Mouse (Mus musculus) layer of hippocampus, postnatal 10 days (tissue): ENCODE measurements around the gene Mylk. TPM values are rescaled to one million over a fixed set of nuclear protein-coding genes. Genes with fewer than 3 reads are reported as not detected.

Experiments used
- DNase-seq, 2 experiments: peaks; one replicate each; pipeline ENCODE4 v3.0.0; 2021; ENCODE audit warnings: low spot score in 2 of 2
- total RNA-seq, 2 experiments: library from RNA; stranded (reverse); gene quantifications; 2 replicates each; pipeline ENCODE4 v1.2.3; 2021

Gene Mylk
- total RNA-seq, 2 experiments from 2014 or later: 9.1 to 10.1 TPM

DNA sequence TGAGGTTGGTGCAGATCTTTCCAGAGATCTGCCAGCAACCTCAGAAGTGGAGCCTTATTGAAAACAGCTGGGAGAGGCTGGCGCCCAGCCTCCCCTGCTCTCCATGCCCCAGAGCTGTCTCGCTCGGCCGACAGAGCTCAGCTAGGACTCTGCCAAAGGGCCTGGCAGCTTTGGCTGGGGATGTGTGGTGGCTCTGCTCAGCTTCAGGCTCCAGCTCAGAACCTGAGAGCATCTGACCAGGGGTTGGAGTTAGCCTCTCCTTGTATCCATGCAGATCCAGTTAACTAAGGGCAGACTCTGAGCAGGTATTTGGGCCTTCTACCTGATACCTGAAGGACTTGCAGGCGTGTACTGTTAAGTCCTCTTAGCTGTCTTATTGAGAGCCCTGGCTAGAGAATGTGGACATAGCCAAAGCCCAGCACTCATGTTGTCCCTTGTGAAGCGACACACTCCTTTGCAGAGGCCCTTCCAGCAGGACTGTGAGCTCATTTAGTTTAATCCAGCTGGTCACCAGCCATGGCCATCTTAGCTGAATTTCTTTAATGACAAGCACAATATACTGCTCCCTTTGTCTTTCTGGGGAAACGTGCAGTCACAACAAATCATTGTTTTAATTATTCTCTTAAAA lies 94.8 kb downstream of the Mylk start:
- peak; percentile 10 to 29 for DNase-seq

DNA sequence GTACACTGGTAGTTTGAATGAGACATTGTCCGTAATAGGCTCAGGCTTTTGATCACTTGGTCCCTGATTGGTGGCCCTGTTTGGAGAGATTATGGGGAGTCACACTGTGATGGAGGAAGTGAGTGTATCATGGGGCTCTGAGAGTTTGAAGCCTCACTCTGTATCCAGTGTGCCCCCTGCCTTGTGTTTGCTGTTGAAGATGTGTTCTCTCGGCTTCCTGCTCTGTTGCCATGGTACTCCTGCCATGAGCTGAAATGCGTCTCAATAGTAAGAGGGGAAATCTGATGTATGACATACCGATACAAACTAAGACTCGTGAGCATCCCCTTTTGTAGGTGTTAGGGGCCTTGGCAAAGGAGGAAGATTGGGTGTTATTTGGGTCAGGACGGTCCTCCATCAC lies 99.8 kb downstream of the Mylk start:
- no peak for DNase-seq

DNA sequence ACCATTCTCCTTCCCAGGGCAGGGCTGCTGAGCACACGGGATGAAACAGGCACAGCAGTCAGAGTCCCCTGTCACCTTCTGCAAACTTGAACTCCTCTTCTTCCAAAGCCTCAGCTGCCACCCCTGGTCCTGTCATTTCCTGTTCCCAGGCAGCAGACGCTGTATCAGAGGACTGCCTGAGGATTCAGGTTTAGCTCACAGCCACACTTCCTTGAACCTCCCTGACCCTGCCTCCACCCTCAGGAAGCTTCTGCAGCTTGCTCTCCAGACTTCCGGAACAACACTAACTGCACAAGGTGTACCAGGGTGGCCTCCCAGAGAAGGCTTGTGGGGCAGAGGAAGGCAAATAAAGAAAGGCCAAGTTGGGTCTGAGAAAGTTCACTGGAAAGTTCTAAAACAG lies 102.6 kb downstream of the Mylk start:
- no peak for DNase-seq

DNA sequence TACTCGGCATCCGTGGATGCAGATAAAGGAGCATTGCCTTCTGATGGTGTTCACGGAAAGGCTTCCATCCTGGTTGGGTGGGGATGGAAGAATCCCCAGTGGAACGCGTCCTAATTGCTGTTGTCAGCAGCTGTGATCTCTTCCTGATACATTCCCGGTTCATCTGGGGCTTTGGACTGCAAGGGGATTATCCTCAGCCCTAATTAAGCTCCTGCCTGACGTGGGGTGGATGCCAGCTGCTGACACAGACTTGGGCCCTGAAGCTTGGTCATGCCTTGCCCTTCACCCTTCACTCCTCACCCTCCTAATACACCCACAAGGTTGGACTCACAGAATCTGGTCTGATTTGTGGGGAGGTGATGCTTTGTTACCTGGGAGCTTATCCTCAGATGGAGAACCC lies 109.1 kb downstream of the Mylk start:
- DNase-seq: no peak

DNA sequence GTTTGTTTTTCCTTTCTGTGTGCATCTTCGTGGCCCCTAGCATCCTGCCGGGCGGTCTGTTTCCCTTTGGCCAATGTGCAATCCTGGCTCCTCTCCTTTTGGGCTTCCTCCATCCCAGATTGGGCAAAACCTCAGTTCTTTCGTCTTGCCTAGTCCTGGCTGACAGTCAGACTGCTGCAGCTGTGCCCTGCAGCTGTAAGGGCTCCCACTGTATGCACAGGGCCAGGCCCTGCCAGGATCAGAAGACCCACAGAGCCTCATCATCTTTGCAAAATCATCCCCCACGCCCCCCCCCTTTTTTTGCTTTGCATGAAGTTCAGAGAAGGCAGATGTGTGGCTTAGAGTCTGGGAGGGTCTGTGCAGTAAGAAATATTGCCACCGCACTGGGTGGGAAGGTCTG lies 110.1 kb downstream of the Mylk start:
- peak in 1 of 2 experiments; percentile 20 for DNase-seq

DNA sequence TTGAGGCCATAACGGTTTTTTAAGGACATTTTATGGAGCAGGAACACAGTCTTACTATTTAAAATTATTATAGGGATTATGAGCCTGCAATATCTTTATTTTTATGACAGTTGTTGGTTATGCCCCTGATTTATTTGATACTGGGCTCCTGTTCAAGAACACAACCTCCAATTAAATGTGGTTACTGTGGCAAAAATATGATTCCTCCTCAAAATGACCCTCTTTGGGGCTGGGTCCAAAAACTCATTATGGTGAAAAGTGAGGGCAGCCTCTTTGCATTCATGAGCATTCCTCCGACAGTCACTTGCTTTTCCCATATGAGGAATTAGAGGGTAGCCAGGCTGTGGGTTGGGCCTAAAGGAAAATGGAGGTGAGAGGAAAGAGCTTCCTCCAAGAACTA lies 110.7 kb downstream of the Mylk start:
- no peak for DNase-seq

DNA sequence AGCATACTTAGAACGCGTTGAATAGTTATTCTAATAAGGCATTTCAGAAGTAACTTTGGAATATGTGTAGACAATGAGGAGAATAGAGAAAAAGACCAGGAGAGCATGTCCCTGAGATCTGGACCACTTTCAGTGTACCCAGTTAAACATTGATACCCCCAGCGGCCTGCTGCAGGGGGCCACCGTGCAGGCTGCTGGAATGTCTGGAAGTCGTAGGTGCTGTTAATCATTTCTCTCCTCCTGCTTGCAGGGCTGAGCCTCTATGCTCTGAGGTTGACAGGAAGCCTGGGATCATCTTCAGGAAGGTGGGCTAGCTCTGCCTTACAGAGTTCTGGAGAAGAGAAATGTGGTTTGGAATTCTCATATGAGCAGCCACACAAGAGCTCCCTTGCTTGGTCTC lies 112.6 kb downstream of the Mylk start:
- DNase-seq: no peak

DNA sequence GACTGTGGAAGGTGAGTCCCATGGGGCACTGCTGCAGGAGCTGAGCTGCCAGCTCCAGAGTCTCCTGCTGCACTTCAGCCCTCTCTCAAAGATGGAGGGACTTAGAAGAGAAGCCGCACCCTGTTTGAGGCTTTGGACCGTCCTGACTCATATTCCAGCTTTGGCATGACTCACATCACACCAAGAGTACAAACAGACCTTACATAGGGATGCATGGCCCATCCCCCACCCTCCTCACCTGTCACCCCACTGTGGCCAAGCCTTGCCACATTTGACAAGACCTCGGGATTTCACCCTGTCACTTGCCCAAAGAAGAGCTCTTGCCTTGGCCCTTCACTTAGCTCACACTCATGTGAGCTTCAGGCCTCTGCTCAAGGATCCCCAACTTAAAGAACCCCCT lies 115.8 kb downstream of the Mylk start:
- no peak for DNase-seq

DNA sequence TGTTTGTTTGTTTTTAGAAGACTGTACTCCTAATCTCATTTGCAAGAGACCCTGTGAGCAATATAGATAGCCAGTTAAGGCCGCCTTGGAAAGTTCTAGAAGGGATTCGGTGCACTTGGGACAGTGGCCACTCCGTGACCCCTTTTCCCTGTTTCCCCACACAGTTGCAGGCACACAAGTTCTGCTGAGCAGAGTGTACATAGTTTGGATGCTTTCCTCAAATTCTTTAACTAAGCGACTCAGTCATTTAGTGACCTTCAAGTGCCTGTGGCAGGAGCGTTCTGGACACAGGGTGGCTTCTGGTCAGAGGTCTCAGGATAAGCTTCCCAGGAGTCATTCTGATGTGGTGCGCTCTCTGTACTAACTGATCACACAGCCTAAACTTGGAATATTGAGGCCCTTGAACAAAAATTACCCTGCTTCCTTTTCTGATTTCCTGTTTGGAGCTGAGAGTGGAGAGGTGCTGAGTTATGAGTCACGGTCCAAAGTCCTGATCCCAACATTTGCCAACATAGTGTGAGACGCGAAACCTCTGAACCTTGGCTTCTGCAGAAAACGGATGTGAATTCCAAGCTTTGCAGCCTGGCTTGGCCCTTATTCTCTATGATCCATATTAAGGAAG lies 116.8 kb downstream of the Mylk start:
- no peak for DNase-seq

DNA sequence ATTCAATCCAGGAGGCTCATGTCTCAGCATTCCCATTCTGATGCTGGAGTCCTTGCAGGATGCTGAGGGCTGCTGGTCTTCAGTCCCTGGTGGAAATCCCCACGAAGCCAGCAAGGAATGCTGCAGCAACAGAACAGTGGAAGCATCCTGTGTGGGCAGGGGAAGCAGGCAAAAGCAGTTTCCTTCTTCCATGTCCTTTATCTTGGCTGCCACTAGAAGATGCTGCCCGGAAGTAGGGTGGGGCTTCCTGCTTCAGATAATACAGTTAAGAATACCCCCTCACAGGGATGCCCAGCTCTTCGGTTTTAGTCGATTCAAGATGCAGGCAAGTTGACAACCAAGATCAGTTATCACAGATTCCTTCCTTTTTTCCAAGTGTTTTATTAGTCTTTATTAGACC lies 120.4 kb downstream of the Mylk start:
- DNase-seq: no peak

DNA sequence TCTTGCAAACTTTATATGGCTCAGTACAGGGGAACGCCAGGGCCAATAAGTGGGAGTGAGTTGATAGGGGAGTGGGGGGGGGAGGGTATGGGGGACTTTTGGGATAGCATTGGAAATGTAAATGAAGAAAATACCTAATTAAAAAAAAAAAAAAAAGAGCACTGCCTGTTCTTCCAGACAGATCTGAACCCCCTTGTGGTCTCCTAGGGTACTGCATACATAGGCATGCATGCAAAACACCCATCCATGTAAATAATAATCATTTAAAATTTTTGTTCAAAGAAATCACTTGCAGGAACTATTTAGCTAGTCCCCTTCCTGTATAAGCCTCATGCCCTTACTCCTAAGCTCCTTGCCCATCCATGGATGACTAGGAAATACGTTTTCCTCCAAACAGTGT lies 122.2 kb downstream of the Mylk start:
- DNase-seq: no peak

DNA sequence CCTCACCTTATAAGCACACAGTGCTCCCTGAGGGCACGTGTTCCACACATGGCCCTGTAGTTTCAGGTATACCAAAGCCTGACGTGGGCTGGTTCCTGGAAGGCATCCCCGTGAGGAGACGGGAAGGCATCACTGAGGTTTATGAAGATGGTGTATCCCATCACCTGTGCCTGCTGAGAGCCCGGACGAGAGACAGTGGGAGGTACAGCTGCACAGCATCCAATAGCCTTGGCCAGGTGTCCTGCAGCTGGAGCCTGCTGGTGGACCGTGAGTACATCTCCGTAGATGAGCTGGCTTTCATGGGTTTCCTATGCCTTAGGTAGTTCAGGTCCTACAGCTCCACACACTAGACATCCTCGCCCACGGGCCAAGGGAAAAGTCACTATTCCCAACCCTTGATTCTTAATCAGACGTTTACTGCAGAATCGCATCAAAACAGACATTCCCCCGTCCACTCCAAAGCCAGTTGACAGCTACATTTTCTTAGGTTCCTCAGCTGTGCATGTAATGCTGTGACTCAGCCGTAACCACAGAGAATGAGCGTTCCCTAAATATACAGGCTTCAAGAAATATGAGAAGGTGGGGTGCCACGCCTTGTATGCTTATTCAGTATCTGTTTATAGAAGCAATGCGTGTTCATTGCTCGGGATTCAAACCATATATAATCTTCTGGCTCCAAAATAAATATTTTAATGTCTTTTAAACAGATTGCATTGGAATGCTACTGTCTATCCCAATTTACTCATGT lies 135.2 kb downstream of the Mylk start:
- DNase-seq: no peak

DNA sequence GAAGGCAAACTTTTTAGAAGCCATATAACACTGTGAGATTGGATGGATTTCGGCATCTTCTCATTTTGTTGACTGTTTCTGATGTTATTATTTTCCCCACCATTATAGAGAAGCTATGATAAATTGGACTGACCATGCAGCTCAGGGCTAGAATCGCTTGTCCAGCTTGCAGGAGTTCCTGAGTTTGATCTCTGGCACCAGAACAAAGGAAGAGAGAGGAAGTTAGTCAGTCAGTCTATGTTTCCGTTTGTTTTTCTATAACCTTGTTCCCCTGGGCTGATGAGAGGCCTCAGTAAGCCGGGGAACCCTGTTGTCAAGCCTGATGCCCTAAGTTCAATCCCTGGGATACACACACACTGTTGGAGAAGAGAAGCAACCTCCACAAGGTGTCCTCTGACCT lies 135.8 kb downstream of the Mylk start:
- no peak for DNase-seq

DNA sequence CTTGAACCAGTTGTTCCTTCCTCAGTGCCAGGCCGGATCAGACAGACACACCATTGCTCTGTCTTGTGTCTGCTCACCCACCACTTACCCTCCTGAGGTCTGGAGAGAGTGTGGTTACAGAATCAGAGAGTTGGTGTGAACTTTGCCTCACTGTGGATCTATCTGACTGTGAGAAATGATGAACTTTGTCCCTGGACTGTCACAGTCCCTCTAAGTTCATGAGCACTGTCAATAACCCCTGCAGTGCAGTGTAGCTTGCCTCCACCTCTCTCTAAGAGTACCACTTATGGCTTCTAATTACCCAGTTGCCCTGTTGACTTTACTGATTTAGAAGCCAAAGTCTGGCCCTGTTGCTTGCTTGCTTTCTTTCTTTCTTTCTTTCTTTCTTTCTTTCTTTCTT lies 142.0 kb downstream of the Mylk start:
- no peak for DNase-seq

DNA sequence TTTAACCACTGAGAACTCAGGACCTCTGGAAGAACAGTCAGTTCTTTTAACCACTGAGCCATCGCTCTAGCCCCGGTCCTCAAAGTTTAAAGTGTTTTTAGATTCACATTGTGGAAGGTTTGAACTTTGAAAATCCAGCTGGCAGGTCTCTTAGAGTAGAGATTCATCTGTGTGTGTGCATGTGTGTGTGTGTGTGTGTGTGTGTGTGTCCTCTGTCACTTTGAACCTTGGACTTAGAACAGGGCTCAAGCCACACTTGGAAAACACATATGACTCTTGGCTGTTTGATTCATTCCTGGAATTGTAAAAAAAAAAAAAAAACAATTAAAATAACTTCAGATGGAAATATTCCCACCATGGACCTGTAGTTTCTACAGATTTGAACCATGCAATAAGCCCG lies 149.0 kb downstream of the Mylk start:
- DNase-seq: no peak

DNA sequence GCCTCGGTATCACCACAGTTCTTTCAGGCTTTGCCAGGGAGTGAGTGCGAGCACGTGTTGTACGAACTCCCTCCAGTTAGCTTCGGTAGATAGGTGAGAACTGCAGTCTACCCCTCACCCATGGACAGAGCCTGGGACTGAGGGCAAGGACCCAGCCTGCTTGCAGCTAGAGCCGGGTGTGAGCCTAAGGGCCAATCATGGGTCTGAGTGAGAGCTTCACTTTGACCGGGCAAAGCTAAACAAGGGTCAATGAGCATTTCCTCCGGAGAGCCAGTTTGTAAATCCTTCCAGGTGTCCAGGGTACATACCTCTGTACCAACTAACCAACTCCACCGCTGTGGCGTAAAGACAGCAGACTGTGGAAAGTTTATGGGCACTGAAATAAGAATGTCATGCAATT lies 150.9 kb downstream of the Mylk start:
- no peak for DNase-seq

DNA sequence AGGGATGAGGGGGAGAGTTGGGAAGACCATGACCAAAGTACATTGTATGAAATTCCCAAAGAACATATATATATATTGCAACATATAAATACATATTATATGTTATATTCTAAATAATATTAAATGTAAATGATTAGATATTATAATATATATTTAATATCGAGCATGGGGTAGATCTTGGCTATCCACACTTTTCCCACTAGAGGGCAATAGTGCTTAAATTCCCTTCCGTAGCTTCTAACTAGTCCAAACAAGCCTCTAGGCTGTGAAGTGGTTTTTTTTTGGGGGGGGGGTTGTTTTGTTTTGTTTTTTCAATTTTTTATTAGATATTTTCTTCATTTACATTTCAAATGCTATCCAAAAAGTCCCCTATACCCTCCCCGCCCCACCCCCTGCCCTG lies 152.0 kb downstream of the Mylk start:
- DNase-seq: no peak

DNA sequence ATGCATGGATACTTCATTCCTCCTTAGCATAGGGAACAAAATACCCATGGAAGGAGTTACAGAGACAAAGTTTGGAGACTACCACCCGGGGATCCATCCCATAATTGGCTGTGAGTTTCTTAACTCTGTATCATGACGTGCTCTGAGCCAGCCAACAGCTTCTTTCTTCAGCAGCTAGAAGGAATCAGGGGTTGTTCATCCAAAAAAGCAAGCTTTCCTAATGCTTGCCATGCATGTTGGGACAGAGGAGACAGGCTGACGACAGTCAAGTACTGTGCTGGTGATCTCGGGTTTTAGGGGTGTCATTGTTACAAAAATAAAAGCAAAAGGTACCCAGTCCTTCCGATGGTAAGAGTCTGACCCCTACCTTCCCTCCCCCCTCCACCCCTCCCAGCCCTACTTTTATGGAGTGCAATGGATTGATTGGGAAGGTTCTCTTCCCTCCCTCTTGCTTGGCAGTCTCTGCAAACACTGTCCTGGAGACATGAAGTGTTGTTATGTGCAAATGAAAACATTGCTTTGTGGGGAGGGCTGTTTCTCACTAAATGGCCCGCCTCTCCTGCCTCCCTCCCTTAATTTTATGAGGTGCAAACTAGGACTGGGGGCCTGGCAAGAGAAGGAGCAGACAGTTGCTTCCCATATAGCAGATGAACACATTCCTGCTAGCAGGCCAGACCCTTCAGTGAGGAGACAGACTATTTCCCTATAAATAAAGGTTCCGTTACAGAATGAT lies 153.2 kb downstream of the Mylk start:
- DNase-seq: no peak

DNA sequence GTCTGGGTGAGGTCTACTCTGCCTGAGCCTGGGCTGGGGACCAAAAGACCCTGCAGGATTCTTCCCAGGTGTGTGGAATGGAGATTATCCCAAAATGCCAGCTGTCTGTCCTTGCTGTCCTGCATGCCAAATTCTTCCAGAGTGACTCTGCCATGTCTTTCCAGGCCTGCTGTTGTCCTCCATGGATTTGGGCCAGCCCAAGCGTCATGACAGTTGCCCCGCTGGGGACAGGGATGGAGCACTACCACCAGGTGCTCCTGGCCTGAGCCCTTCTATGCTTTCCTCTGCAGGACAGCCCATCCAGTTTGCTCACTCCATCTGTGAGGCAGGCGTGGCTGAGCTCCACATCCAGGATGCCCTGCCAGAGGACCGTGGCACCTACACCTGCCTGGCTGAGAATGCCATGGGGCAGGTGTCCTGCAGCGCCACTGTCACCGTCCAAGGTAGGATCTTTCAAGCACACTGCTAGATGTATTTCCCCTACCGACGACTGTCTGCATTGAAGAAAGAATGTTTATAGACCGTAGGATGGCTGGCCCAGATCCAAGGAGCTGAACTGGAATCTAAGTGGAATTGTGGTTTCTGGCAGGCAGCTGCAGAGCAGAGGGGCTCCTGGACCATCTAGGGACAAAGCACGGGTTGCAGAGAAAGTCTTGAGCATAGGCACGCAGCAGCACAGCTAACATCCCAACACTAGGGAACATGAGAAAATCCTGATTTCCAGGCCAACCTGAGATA lies 154.2 kb downstream of the Mylk start:
- DNase-seq: no peak

DNA sequence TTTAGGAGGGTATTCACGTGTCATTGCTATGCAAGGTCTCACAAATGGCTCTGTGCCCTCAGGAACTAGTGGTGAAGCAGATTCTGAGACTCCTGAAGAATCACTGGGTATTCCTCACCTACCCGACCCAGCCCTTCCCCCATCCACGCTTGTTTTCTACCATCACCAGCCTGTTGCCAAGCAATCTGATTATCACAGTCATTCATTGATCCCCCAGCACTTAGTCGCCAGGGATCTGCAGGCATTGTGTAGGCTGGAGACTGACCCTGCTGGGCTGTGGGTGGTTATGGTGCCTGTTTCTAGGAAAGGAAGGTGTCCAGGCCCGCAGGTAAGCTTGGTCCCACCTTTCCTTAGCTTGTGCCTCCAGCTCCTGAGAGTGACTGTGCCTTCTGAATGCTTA lies 155.0 kb downstream of the Mylk start:
- DNase-seq: no peak

DNA sequence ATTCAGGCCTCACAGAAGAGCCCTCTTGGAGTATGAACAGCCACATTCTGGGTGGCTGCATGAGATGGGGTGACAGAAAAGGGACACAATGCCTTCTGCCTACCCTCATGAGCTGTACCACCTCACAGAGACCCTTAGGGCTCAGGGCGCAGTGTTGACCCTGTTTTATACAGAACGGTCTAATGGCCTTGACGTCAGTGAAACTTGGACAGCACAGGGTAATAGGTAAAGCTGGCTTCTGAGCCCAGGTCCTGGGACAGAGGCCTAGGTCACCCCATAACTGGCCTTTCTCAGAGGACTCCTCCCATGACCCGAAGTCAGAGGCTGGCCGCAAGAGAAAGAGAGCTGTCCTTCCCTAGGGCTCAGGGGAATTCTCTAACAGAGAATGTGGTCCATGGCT lies 155.5 kb downstream of the Mylk start:
- no peak for DNase-seq
